ENCODE assay signal across 19 mouse cellular contexts in the genomic region with DNA sequence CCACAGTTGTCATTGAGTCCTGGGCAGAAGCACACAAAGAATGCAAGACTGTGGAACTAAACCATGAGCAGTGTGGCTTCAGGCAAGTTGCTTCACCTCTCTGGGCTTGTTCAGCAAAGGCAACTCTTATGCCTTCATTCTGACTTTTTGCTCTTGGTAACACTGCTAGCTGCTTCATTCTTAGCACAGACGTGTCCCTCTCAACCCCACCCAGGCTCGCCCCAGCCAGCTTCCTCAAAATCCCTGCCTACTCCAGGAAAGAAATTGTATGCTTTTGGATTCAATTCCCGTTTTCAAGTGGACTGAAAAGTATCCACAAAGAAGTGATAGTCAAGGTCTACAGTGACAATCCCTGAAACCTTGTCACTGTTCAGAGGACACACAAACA. TPM values are rescaled to one million over a fixed set of nuclear protein-coding genes. Genes with fewer than 3 reads are reported as not detected.
A peak's percentile ranks its signal among the peaks of the same experiment; 100 is the strongest.
DNase-seq lines count a peak whose midpoint lies in the region; ATAC-seq and TF ChIP-seq lines count a peak whose summit lies in the region.
"Had no signal": no experiment of that assay in that cellular context is flagged by ENCODE, and none has a peak within 500 bp of the region (broad histone marks: within the 10 kb centered on the region; RNA-seq: fewer than 3 reads in every experiment).

No protein-coding gene starts in this region.

- H3K36me3 ChIP-seq in liver, postnatal 0 days (replicated peaks; ENCODE audit: insufficient read depth, low read length): no peaks in the 10 kb centered on the region
- no peaks in the 10 kb centered on the region for H3K36me3 ChIP-seq in small intestine, adult 2 months (ENCODE audit: control insufficient read depth, insufficient read depth, low read length)
- no peaks in the 10 kb centered on the region for H3K36me3 ChIP-seq in forebrain, embryonic 11.5 days (ENCODE audit: control insufficient read depth, insufficient read depth, low read length)
- H3K36me3 ChIP-seq: embryonic facial prominence, embryonic 15.5 days; heart, embryonic 12.5 days; hindbrain, embryonic 12.5 days had no signal

- H3K4me1 ChIP-seq in brown adipose tissue, adult 24 weeks (ENCODE audit: control insufficient read depth, insufficient read depth, insufficient read length, low read length): peaks cover 10% of the 10 kb centered on the region
- peaks cover 42% of the 10 kb centered on the region for H3K4me1 ChIP-seq in liver, postnatal 0 days (ENCODE audit: insufficient read depth)
- peaks cover 29% of the 10 kb centered on the region for H3K4me1 ChIP-seq in small intestine, adult 2 months (ENCODE audit: control insufficient read depth, insufficient read depth, insufficient read length, low read length)
- no peaks in the 10 kb centered on the region for H3K4me1 ChIP-seq in forebrain, embryonic 11.5 days (replicated peaks; ENCODE audit: control insufficient read depth, insufficient read depth, low read length)

- no peak for TF ChIP-seq POLR2A in small intestine, adult 2 months (IDR thresholded peaks at IDR 0.05; ENCODE audit: low read depth, low read length)

- H3K4me2 ChIP-seq in liver, postnatal 0 days (ENCODE audit: low read depth, low read length): peak overlapping the region; percentile 50; the same call in 1 of the 2 replicates
- no peak overlapping the region for H3K4me2 ChIP-seq in forebrain, embryonic 11.5 days (ENCODE audit: low read depth, low read length, severe bottlenecking)
- H3K4me2 ChIP-seq: embryonic facial prominence, embryonic 15.5 days; heart, embryonic 12.5 days; hindbrain, embryonic 12.5 days; lung, embryonic 14.5 days; midbrain, embryonic 11.5 days had no signal

- H3K4me3 ChIP-seq in layer of hippocampus, adult 2 months: no peak overlapping the region
- no peak overlapping the region for H3K4me3 ChIP-seq in brown adipose tissue, adult 24 weeks (ENCODE audit: insufficient read depth, low read depth, low read length)
- H3K4me3 ChIP-seq in liver, postnatal 0 days (ENCODE audit: low read depth, low read length): no peak overlapping the region
- H3K4me3 ChIP-seq in small intestine, adult 2 months (ENCODE audit: low read depth, low read length): no peak overlapping the region
- no peak overlapping the region for H3K4me3 ChIP-seq in forebrain, embryonic 11.5 days (ENCODE audit: low read depth, low read length)
- H3K4me3 ChIP-seq: embryonic facial prominence, embryonic 15.5 days; heart, embryonic 12.5 days; hindbrain, embryonic 12.5 days had no signal

- TF ChIP-seq CTCF in layer of hippocampus, adult 2 months (conservative IDR thresholded peaks at IDR 0.05): no peak
- TF ChIP-seq CTCF in liver, postnatal 0 days (IDR thresholded peaks at IDR 0.05; ENCODE audit: low read depth): no peak
- no peak for TF ChIP-seq CTCF in small intestine, adult 2 months (IDR thresholded peaks at IDR 0.05; ENCODE audit: extremely low read depth, insufficient read length, insufficient replicate concordance, low read depth, low read length)

- no peaks in the 10 kb centered on the region for H3K27me3 ChIP-seq in liver, postnatal 0 days (ENCODE audit: insufficient read depth, low read length)
- no peaks in the 10 kb centered on the region for H3K27me3 ChIP-seq in small intestine, adult 2 months (ENCODE audit: control insufficient read depth, insufficient read depth, low read length)
- no peaks in the 10 kb centered on the region; the same call in 1 of the 2 replicates for H3K27me3 ChIP-seq in forebrain, embryonic 11.5 days (ENCODE audit: control insufficient read depth, insufficient read depth, low read length)
- H3K27me3 ChIP-seq: heart, embryonic 12.5 days had no signal

- WGBS in liver, postnatal 0 days (ENCODE audit: insufficient replicate concordance): 29% methylated on average over 3 of the region's 3 CpGs
- WGBS in small intestine, adult 2 months: 38% methylated on average over 3 of the region's 3 CpGs
- 79% methylated on average over 3 of the region's 3 CpGs for WGBS in forebrain, embryonic 11.5 days

- DNase-seq in layer of hippocampus, adult 2 months (ENCODE audit: low spot score in 2 of 2): no peak
- DNase-seq in layer of hippocampus, adult 8-10 months (ENCODE audit: low spot score in 2 of 2): no peak
- DNase-seq in liver, postnatal 0 days: no peak
- DNase-seq in frontal cortex, adult 2 months (ENCODE audit: extremely low spot score in 1 of 2, low spot score in 1 of 2): no peak
- no peak for DNase-seq in forebrain, embryonic 11.5 days (ENCODE audit: low spot score)
- DNase-seq: cerebellum, adult 9-11 months; forebrain, postnatal 0 days; heart, postnatal 10 days; kidney, postnatal 36 days; right cerebral cortex, postnatal 4 days had no signal

- TF ChIP-seq EP300 in liver, postnatal 0 days (IDR thresholded peaks at IDR 0.05; ENCODE audit: low read depth): no peak

- no peak for ATAC-seq in liver, postnatal 0 days
- no peak for ATAC-seq in forebrain, embryonic 11.5 days (replicated peaks; ENCODE audit: low FRiP score)
- ATAC-seq: forebrain, postnatal 0 days; intestine, postnatal 0 days; Patski had no signal

- peak overlapping the region; percentile 53; the same call in 1 of the 2 replicates for H3K27ac ChIP-seq in layer of hippocampus, adult 2 months
- peak overlapping the region; percentile 35 for H3K27ac ChIP-seq in brown adipose tissue, adult 24 weeks (replicated peaks; ENCODE audit: low read depth, low read length)
- H3K27ac ChIP-seq in liver, postnatal 0 days (ENCODE audit: low read depth): peak overlapping the region; percentile 71
- H3K27ac ChIP-seq in small intestine, adult 2 months (ENCODE audit: insufficient read depth, low read depth, low read length): peak overlapping the region; percentile 10; the same call in 1 of the 2 replicates
- no peak overlapping the region for H3K27ac ChIP-seq in forebrain, embryonic 11.5 days (ENCODE audit: low read depth, low read length)
- H3K27ac ChIP-seq: embryonic facial prominence, embryonic 15.5 days; hindbrain, embryonic 12.5 days had no signal

- no peak overlapping the region for H3K9ac ChIP-seq in liver, postnatal 0 days (replicated peaks)
- H3K9ac ChIP-seq in forebrain, embryonic 11.5 days (ENCODE audit: low read length): no peak overlapping the region
- H3K9ac ChIP-seq: embryonic facial prominence, embryonic 15.5 days; forebrain, postnatal 0 days; heart, embryonic 12.5 days; hindbrain, embryonic 12.5 days; lung, embryonic 14.5 days had no signal

- no peaks in the 10 kb centered on the region for H3K9me3 ChIP-seq in liver, postnatal 0 days (ENCODE audit: low read length)
- no peaks in the 10 kb centered on the region for H3K9me3 ChIP-seq in forebrain, embryonic 11.5 days (ENCODE audit: control insufficient read depth, low read length)
- H3K9me3 ChIP-seq: embryonic facial prominence, embryonic 15.5 days; heart, embryonic 12.5 days; hindbrain, embryonic 12.5 days had no signal

RNA-seq across cellular contexts. Expression of gene Gna15, which starts 4.1 kb away (rescaled TPM):
- 1 to 10 TPM; 1.9 to 2.5 TPM for total RNA-seq in layer of hippocampus, adult 2 months (2021)
- total RNA-seq in layer of hippocampus, adult 8-10 months (2022): 1 to 10 TPM; 2.5 to 9.7 (median 5.7) TPM
- not detected in 2 replicates for polyA plus RNA-seq in brown adipose tissue, adult 24 weeks (2012; ENCODE audit: insufficient read depth, insufficient read length, missing spikeins)
- polyA plus RNA-seq in liver, postnatal 0 days (2015; fragmentation: Nextera tagmentation; extraction: Ambion mirVana): 4.0 and 4.4 TPM in 2 replicates
- polyA plus RNA-seq in small intestine, adult 2 months (2012; rRNA removed): 1.5 and 3.0 TPM in 2 replicates
- 2.9 and 3.7 TPM in 2 replicates for polyA plus RNA-seq in frontal cortex, adult 2 months (2012; rRNA removed)
- polyA plus RNA-seq in forebrain, embryonic 11.5 days (2014; fragmentation: Nextera tagmentation; extraction: Ambion mirVana): 0.45 and 0.68 TPM in 2 replicates
- polyA plus RNA-seq: Patski had no signal

RNA-seq across cellular contexts. Expression of gene S1pr4, which starts 20.0 kb away (rescaled TPM):
- total RNA-seq in layer of hippocampus, adult 2 months (2021): under 1 TPM; 0.39 to 0.95 TPM
- total RNA-seq in layer of hippocampus, adult 8-10 months (2022): under 1 TPM; 0.51 to 0.80 (median 0.58) TPM
- 0.71 and 0.79 TPM in 2 replicates for polyA plus RNA-seq in brown adipose tissue, adult 24 weeks (2012; ENCODE audit: insufficient read depth, insufficient read length, missing spikeins)
- polyA plus RNA-seq in liver, postnatal 0 days (2015; fragmentation: Nextera tagmentation; extraction: Ambion mirVana): 6.3 and 7.4 TPM in 2 replicates
- 4.0 and 5.6 TPM in 2 replicates for polyA plus RNA-seq in small intestine, adult 2 months (2012; rRNA removed)
- polyA plus RNA-seq in frontal cortex, adult 2 months (2012; rRNA removed): 0.94 and 1.1 TPM in 2 replicates
- polyA plus RNA-seq in forebrain, embryonic 11.5 days (2014; fragmentation: Nextera tagmentation; extraction: Ambion mirVana): 0.36 and 0.68 TPM in 2 replicates
- total RNA-seq: forebrain, postnatal 0 days had no signal

RNA-seq across cellular contexts. Expression of gene Ncln, which starts 23.8 kb away (rescaled TPM):
- total RNA-seq in layer of hippocampus, adult 2 months (2021): 10 to 100 TPM; 83.1 to 93.5 TPM
- total RNA-seq in layer of hippocampus, adult 8-10 months (2022): 10 to 100 TPM; 74.1 to 88.0 (median 82.8) TPM
- 13.9 and 17.9 TPM in 2 replicates for polyA plus RNA-seq in brown adipose tissue, adult 24 weeks (2012; ENCODE audit: insufficient read depth, insufficient read length, missing spikeins)
- 29.2 and 30.6 TPM in 2 replicates for polyA plus RNA-seq in liver, postnatal 0 days (2015; fragmentation: Nextera tagmentation; extraction: Ambion mirVana)
- 196 and 354 TPM in 2 replicates for polyA plus RNA-seq in small intestine, adult 2 months (2012; rRNA removed)
- 120 and 134 TPM in 2 replicates for polyA plus RNA-seq in frontal cortex, adult 2 months (2012; rRNA removed)
- 71.8 and 72.3 TPM in 2 replicates for polyA plus RNA-seq in forebrain, embryonic 11.5 days (2014; fragmentation: Nextera tagmentation; extraction: Ambion mirVana)

RNA-seq across cellular contexts. Expression of gene Gna11, which starts 25.0 kb away (rescaled TPM):
- 100 to 1,000 TPM; 118 to 123 TPM for total RNA-seq in layer of hippocampus, adult 2 months (2021)
- 100 to 1,000 TPM; 106 to 120 (median 114) TPM for total RNA-seq in layer of hippocampus, adult 8-10 months (2022)
- polyA plus RNA-seq in brown adipose tissue, adult 24 weeks (2012; ENCODE audit: insufficient read depth, insufficient read length, missing spikeins): 34.1 and 41.1 TPM in 2 replicates
- 18.3 and 19.2 TPM in 2 replicates for polyA plus RNA-seq in liver, postnatal 0 days (2015; fragmentation: Nextera tagmentation; extraction: Ambion mirVana)
- 318 and 828 TPM in 2 replicates for polyA plus RNA-seq in small intestine, adult 2 months (2012; rRNA removed)
- 147 and 150 TPM in 2 replicates for polyA plus RNA-seq in frontal cortex, adult 2 months (2012; rRNA removed)
- polyA plus RNA-seq in forebrain, embryonic 11.5 days (2014; fragmentation: Nextera tagmentation; extraction: Ambion mirVana): 77.1 and 84.5 TPM in 2 replicates

RNA-seq across cellular contexts. Expression of gene Celf5, which starts 37.5 kb away (rescaled TPM):
- total RNA-seq in layer of hippocampus, adult 2 months (2021): 100 to 1,000 TPM; 286 to 287 TPM
- total RNA-seq in layer of hippocampus, adult 8-10 months (2022): 100 to 1,000 TPM; 230 to 284 (median 256) TPM
- 0.63 TPM in 1 of 2 replicates, not detected in the other for polyA plus RNA-seq in brown adipose tissue, adult 24 weeks (2012; ENCODE audit: insufficient read depth, insufficient read length, missing spikeins)
- not detected in 2 replicates for polyA plus RNA-seq in liver, postnatal 0 days (2015; fragmentation: Nextera tagmentation; extraction: Ambion mirVana)
- polyA plus RNA-seq in small intestine, adult 2 months (2012; rRNA removed): 1.1 and 3.3 TPM in 2 replicates
- polyA plus RNA-seq in frontal cortex, adult 2 months (2012; rRNA removed): 345 and 388 TPM in 2 replicates
- polyA plus RNA-seq in forebrain, embryonic 11.5 days (2014; fragmentation: Nextera tagmentation; extraction: Ambion mirVana): 9.7 and 19.6 TPM in 2 replicates
